ENCODE assay signal across 10 mouse cellular contexts in the genomic region with DNA sequence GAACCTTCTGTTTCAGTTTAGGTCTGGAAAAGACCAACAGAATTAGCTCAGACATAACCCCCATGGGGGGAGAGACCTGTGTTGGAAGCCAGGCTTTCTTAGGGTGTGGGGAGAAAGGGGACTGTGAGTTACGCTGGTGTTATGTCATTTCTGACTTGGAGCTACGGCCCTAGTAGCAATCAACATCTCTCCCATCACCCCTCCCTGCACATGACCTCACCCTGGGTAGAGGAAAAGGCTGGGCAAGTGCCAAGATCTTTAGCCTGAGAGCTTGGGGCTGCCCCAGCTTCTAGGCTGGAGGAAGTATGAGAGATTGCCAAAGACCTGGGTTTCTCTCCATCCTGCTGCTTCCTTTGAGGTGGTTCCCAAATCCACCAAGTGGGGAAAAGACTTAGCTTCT. TPM values are rescaled to one million over a fixed set of nuclear protein-coding genes. Genes with fewer than 3 reads are reported as not detected.
A peak's percentile ranks its signal among the peaks of the same experiment; 100 is the strongest.
DNase-seq lines count a peak whose midpoint lies in the region; ATAC-seq and TF ChIP-seq lines count a peak whose summit lies in the region.
"Had no signal": no experiment of that assay in that cellular context is flagged by ENCODE, and none has a peak within 500 bp of the region (broad histone marks: within the 10 kb centered on the region; RNA-seq: fewer than 3 reads in every experiment).

No protein-coding gene starts in this region.

- intact Hi-C loops in left cerebral cortex, postnatal 14 days (cut with DNase I): no loop called here

- no peak overlapping the region for H3K9ac ChIP-seq in forebrain, embryonic 13.5 days
- H3K9ac ChIP-seq: liver, embryonic 15.5 days had no signal

- H3K9me3 ChIP-seq in hindbrain, embryonic 10.5 days: no peaks in the 10 kb centered on the region
- no peaks in the 10 kb centered on the region for H3K9me3 ChIP-seq in forebrain, embryonic 13.5 days (replicated peaks)
- H3K9me3 ChIP-seq: liver, embryonic 15.5 days had no signal

- no peaks in the 10 kb centered on the region for H3K27me3 ChIP-seq in hindbrain, embryonic 10.5 days (ENCODE audit: insufficient read depth, poor library complexity, severe bottlenecking)
- H3K27me3 ChIP-seq in forebrain, embryonic 13.5 days: no peaks in the 10 kb centered on the region
- H3K27me3 ChIP-seq: liver, embryonic 15.5 days had no signal

- no peak overlapping the region for H3K4me3 ChIP-seq in lung, adult 2 months (replicated peaks; ENCODE audit: extremely low read depth, low read depth, low read length)
- no peak overlapping the region for H3K4me3 ChIP-seq in hindbrain, embryonic 10.5 days
- no peak overlapping the region for H3K4me3 ChIP-seq in forebrain, embryonic 13.5 days
- H3K4me3 ChIP-seq: liver, embryonic 15.5 days had no signal

- 16% methylated on average over 2 of the region's 2 CpGs for WGBS in lung, adult 2 months
- 80% methylated on average over 2 of the region's 2 CpGs for whole genome bisulfite sequencing in hindbrain, embryonic 10.5 days
- 90% methylated on average over 2 of the region's 2 CpGs for WGBS in forebrain, embryonic 13.5 days

- no peak overlapping the region for H3K4me2 ChIP-seq in forebrain, embryonic 13.5 days
- H3K4me2 ChIP-seq: liver, embryonic 15.5 days had no signal

- no peaks in the 10 kb centered on the region for H3K4me1 ChIP-seq in lung, adult 2 months (ENCODE audit: control insufficient read depth, insufficient read depth, low read length)
- H3K4me1 ChIP-seq in hindbrain, embryonic 10.5 days (replicated peaks): no peaks in the 10 kb centered on the region
- no peaks in the 10 kb centered on the region for H3K4me1 ChIP-seq in forebrain, embryonic 13.5 days
- H3K4me1 ChIP-seq: liver, embryonic 15.5 days had no signal

- no peaks in the 10 kb centered on the region for H3K36me3 ChIP-seq in hindbrain, embryonic 10.5 days
- H3K36me3 ChIP-seq in forebrain, embryonic 13.5 days (ENCODE audit: poor library complexity, severe bottlenecking): no peaks in the 10 kb centered on the region
- H3K36me3 ChIP-seq: liver, embryonic 15.5 days had no signal

- peak; percentile 32 for DNase-seq in 416B (ENCODE audit: low read depth)
- DNase-seq in Muller cell, postnatal 12 days (ENCODE audit: inconsistent ontology term): peak; percentile 35
- DNase-seq in lung, adult 2 months: peak; percentile 49
- DNase-seq in hindbrain, embryonic 10.5 days (ENCODE audit: low spot score): no peak
- DNase-seq in left cerebral cortex, postnatal 14 days (ENCODE audit: low spot score in 2 of 2): no peak

- peak; percentile 77 for ATAC-seq in common myeloid progenitor, adult 5-6 weeks (replicated peaks; ENCODE audit: low read depth, poor library complexity, severe bottlenecking)
- ATAC-seq in forebrain, embryonic 13.5 days: no peak
- ATAC-seq: activated CD4-positive, CD25-positive, alpha-beta regulatory T cell, adult 4 months had no signal

- H3K27ac ChIP-seq in hindbrain, embryonic 10.5 days: no peak overlapping the region
- no peak overlapping the region for H3K27ac ChIP-seq in forebrain, embryonic 13.5 days
- H3K27ac ChIP-seq: liver, embryonic 15.5 days had no signal

- TF ChIP-seq CTCF in lung, adult 2 months (IDR thresholded peaks at IDR 0.05; ENCODE audit: insufficient read depth, low read length): no peak

- TF ChIP-seq POLR2A in lung, adult 2 months (IDR thresholded peaks at IDR 0.05; ENCODE audit: borderline replicate concordance, extremely low read depth, low read depth, low read length): no peak

RNA-seq across cellular contexts. Expression of a gene that starts 12.5 kb away (rescaled TPM):
- total RNA-seq in common myeloid progenitor, adult 5-6 weeks (2017): not detected in 2 replicates
- polyA plus RNA-seq in lung, adult 2 months (2012; rRNA removed): 2.0 and 2.5 TPM in 2 replicates
- polyA plus RNA-seq in hindbrain, embryonic 10.5 days (2016; fragmentation: Nextera tagmentation; extraction: Ambion mirVana): not detected in 2 replicates
- total RNA-seq in left cerebral cortex, postnatal 14 days (2021): not detected
- not detected in 2 replicates for polyA plus RNA-seq in forebrain, embryonic 13.5 days (2015; fragmentation: Nextera tagmentation; extraction: Ambion mirVana)
- polyA plus RNA-seq: forebrain, embryonic 11.5 days; liver, embryonic 15.5 days had no signal

RNA-seq across cellular contexts. Expression of a gene that starts 30.1 kb away (rescaled TPM):
- not detected in 2 replicates for total RNA-seq in common myeloid progenitor, adult 5-6 weeks (2017)
- polyA plus RNA-seq in lung, adult 2 months (2012; rRNA removed): not detected in 2 replicates
- polyA plus RNA-seq in hindbrain, embryonic 10.5 days (2016; fragmentation: Nextera tagmentation; extraction: Ambion mirVana): not detected in 2 replicates
- total RNA-seq in left cerebral cortex, postnatal 14 days (2021): not detected
- polyA plus RNA-seq in forebrain, embryonic 13.5 days (2015; fragmentation: Nextera tagmentation; extraction: Ambion mirVana): not detected in 2 replicates
- polyA plus RNA-seq: activated CD4-positive, CD25-positive, alpha-beta regulatory T cell, adult 4 months; forebrain, embryonic 11.5 days; liver, embryonic 15.5 days had no signal

Comparison
In these comparisons a context has a peak if more than half of its experiments do, and no peak if none do; other contexts are left out.
1. DNase-seq: peak in 416B (single experiment), Muller cell, postnatal 12 days (single experiment) and lung, adult 2 months (single experiment); none in hindbrain, embryonic 10.5 days (single experiment) and left cerebral cortex, postnatal 14 days (0 of 2).